Mouse (Mus musculus): ENCODE measurements at regions not wholly inside any gene's neighbourhood (a gene's known extent, or its start where the extent isn't known, plus 50 kb on each side); places are given as distances from the start of the nearest gene placed in this dataset.

GRCm38 (mm10) chr8:92609908-92610307, 64.2 kb upstream of the Irx6 start:
- Histone ChIP-seq H3K4me2 (no peak overlapping the region), H3K9ac (no peak overlapping the region), H3K27ac (no peak overlapping the region), H3K9me3 (no peaks in the 10 kb centered on the region), H3K4me1 (no peaks in the 10 kb centered on the region), H3K36me3 (no peaks in the 10 kb centered on the region), H3K27me3 (replicated peaks) (no peaks in the 10 kb centered on the region), H3K4me3 (replicated peaks) (no peak overlapping the region)
- WGBS: 74% methylated on average over 2 of the region's 2 CpGs
- no peak for ATAC-seq (ENCODE audit: insufficient read depth, low FRiP score, low read depth)

DNA sequence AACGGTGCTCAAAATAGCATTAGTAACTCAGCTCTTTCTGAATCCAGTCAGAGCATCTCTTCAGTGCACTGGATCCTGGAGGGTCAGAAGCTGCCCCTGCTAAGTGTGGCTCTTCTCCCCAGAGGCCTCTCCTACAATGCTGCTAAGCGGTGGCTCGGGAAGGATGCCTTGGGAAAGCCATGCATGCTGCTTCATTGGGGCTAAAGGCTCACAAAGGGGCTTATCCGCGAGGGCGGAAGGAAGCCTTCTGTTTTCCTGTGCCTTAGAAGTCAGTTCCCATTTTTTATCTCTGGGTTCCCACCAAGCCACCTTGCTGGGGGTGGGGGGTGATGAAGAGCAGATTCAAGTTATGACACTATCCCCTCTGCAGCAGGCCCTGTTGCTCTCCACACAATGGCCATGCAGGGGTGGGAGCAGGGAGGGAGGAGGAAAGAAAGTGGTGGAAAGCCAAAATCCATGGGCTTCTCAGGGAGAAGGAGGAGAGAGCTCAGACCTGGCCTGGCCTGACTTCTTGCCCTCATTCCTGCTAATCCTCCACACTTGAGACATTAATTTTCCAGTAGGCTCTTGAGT, 63.5 kb upstream of the Irx6 start:
- H3K4me1 ChIP-seq: no peaks in the 10 kb centered on the region
- 43% methylated on average over 6 of the region's 6 CpGs for WGBS
- H3K27ac ChIP-seq: no peak overlapping the region
- ATAC-seq (ENCODE audit: insufficient read depth, low FRiP score, low read depth): no peak
- H3K4me3 ChIP-seq (replicated peaks): no peak overlapping the region
- no peak overlapping the region for H3K9ac ChIP-seq
- no peaks in the 10 kb centered on the region for H3K36me3 ChIP-seq
- no peaks in the 10 kb centered on the region for H3K9me3 ChIP-seq
- H3K27me3 ChIP-seq (replicated peaks): no peaks in the 10 kb centered on the region
- no peak overlapping the region for H3K4me2 ChIP-seq

DNA sequence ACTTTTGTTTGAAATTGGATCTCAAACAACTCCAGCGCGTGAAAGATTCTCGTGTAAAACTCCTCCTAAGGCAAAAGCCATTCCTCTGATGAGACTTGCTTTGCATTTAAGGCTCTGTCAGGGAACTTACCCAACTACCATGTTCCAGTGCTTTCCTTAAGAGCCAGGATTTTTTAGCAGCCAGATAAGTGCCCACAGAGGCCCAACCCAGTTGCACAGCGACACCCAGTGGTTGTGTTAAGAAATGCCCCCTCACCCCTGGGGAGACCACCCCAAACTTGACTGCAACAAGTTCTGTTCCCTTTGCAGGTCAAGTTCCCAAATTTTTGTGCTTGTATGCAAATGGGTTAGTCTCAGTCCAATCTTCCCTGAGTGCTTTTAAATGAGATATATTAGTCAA, 60.6 kb upstream of the Irx6 start:
- no peak for ATAC-seq (ENCODE audit: insufficient read depth, low FRiP score, low read depth)
- Histone ChIP-seq H3K27ac (no peak overlapping the region), H3K27me3 (replicated peaks) (no peaks in the 10 kb centered on the region), H3K4me3 (replicated peaks) (no peak overlapping the region), H3K4me2 (no peak overlapping the region), H3K9ac (no peak overlapping the region), H3K4me1 (no peaks in the 10 kb centered on the region), H3K36me3 (no peaks in the 10 kb centered on the region), H3K9me3 (no peaks in the 10 kb centered on the region)
- 32% methylated on average over 4 of the region's 4 CpGs for WGBS

DNA sequence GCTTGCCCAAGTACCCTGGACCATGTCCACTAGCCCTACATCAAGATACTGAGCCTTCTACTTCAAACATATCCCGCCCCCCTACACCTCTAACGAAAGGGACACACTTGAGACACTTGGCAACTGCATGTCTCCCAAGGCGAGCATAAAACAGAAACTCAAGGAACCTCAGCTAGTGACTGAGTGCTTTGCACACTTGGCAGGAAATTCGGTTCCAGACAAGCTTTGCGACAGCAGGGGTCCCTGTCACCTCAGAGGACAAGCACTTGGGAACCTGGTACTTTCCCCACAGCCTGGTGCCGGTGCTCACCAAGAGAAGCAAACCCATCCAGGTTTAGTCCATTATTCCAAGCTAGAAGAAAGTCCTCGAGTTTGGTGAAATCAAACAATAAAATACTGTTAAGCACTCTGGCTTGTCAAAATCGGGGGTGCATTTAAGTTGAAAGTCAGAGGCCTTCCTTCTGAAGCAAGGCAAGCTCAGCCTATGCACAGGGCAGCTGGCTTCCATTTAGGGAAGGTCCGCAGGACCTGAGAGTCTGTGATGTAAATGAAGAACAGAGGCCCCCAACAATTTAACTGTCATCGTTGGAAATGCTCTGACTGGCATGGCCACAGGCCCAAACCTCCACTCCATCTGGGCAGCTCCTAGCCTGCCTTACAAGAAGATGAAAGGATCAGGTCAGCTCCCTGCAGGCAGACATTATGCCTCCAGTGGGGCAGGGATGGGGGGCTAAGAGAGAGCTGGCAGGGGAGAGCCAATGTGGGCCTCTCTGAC, 57.6 kb upstream of the Irx6 start:
- no peaks in the 10 kb centered on the region for H3K4me1 ChIP-seq
- no peak overlapping the region for H3K27ac ChIP-seq
- H3K4me2 ChIP-seq: no peak overlapping the region
- 63% methylated on average over 10 of the region's 10 CpGs for WGBS
- H3K36me3 ChIP-seq: no peaks in the 10 kb centered on the region
- ATAC-seq (ENCODE audit: insufficient read depth, low FRiP score, low read depth): no peak
- H3K9me3 ChIP-seq: no peaks in the 10 kb centered on the region
- H3K27me3 ChIP-seq (replicated peaks): no peaks in the 10 kb centered on the region
- no peak overlapping the region for H3K4me3 ChIP-seq (replicated peaks)
- H3K9ac ChIP-seq: no peak overlapping the region

GRCm38 (mm10) chr8:92618281-92618680, 55.8 kb upstream of the Irx6 start:
- H3K9me3 ChIP-seq: no peaks in the 10 kb centered on the region
- H3K36me3 ChIP-seq: no peaks in the 10 kb centered on the region
- no peak overlapping the region for H3K9ac ChIP-seq
- no peak for ATAC-seq (ENCODE audit: insufficient read depth, low FRiP score, low read depth)
- no peaks in the 10 kb centered on the region for H3K4me1 ChIP-seq
- 74% methylated on average over 14 of the region's 14 CpGs for WGBS
- no peak overlapping the region for H3K4me2 ChIP-seq
- no peak overlapping the region for H3K27ac ChIP-seq
- H3K4me3 ChIP-seq (replicated peaks): no peak overlapping the region
- H3K27me3 ChIP-seq (replicated peaks): no peaks in the 10 kb centered on the region
